8 mouse cellular contexts compared by ENCODE assay signal in genomic region chr5:30912156-30912555, GRCm38 (mm10). TPM values are rescaled to one million over a fixed set of nuclear protein-coding genes. Genes with fewer than 3 reads are reported as not detected.
DNase-seq lines count a peak whose midpoint lies in the region; ATAC-seq and TF ChIP-seq lines count a peak whose summit lies in the region.

No protein-coding gene starts in this region.

- ATAC-seq in lung, embryonic 16.5 days (ENCODE audit: low read depth): no peak
- no peak for ATAC-seq in forebrain, embryonic 12.5 days (ENCODE audit: low FRiP score)
- ATAC-seq in intestine, postnatal 0 days: no peak

- H3K27ac ChIP-seq in lung, embryonic 16.5 days (ENCODE audit: low read length): peak overlapping the region; percentile 98
- peak overlapping the region; percentile 75 for H3K27ac ChIP-seq in forebrain, embryonic 12.5 days
- H3K27ac ChIP-seq in intestine, postnatal 0 days (ENCODE audit: low read depth, low read length): peak overlapping the region; percentile 75
- peak overlapping the region; percentile 79 for H3K27ac ChIP-seq in small intestine, adult 2 months (ENCODE audit: insufficient read depth, low read depth, low read length)

- peaks cover 48% of the 10 kb centered on the region for H3K4me1 ChIP-seq in lung, embryonic 16.5 days (replicated peaks; ENCODE audit: control insufficient read depth, insufficient read depth, low read length)
- H3K4me1 ChIP-seq in lung, adult 2 months (ENCODE audit: control insufficient read depth, insufficient read depth, low read length): peaks cover 39% of the 10 kb centered on the region
- peaks cover 51% of the 10 kb centered on the region for H3K4me1 ChIP-seq in forebrain, embryonic 12.5 days
- H3K4me1 ChIP-seq in intestine, postnatal 0 days (replicated peaks; ENCODE audit: control insufficient read depth, insufficient read depth, low read length): peaks cover 24% of the 10 kb centered on the region; the same call in 1 of the 2 replicates
- peaks cover 32% of the 10 kb centered on the region for H3K4me1 ChIP-seq in small intestine, adult 2 months (ENCODE audit: control insufficient read depth, insufficient read depth, insufficient read length, low read length)

- no peak for TF ChIP-seq POLR2A in lung, adult 2 months (IDR thresholded peaks at IDR 0.05; ENCODE audit: borderline replicate concordance, extremely low read depth, low read depth, low read length)
- no peak for TF ChIP-seq POLR2A in small intestine, adult 2 months (IDR thresholded peaks at IDR 0.05; ENCODE audit: low read depth, low read length)

- no peak overlapping the region for H3K4me3 ChIP-seq in lung, embryonic 16.5 days (ENCODE audit: low read length)
- H3K4me3 ChIP-seq in lung, adult 2 months (replicated peaks; ENCODE audit: extremely low read depth, low read depth, low read length): no peak overlapping the region
- H3K4me3 ChIP-seq in forebrain, embryonic 12.5 days (replicated peaks): no peak overlapping the region
- no peak overlapping the region for H3K4me3 ChIP-seq in intestine, postnatal 0 days (ENCODE audit: low read depth, low read length)
- no peak overlapping the region for H3K4me3 ChIP-seq in small intestine, adult 2 months (ENCODE audit: low read depth, low read length)

- H3K9ac ChIP-seq in lung, embryonic 16.5 days (ENCODE audit: low read length): peak overlapping the region; percentile 44
- 0 out of 2 replicates have a peak overlapping the region, but pooled peaks have one; percentile 17 for H3K9ac ChIP-seq in forebrain, embryonic 12.5 days
- no peak overlapping the region for H3K9ac ChIP-seq in intestine, postnatal 0 days (ENCODE audit: low read depth, low read length)

- peaks cover 3% of the 10 kb centered on the region for H3K36me3 ChIP-seq in lung, embryonic 16.5 days (ENCODE audit: control insufficient read depth, insufficient read depth, low read length)
- no peaks in the 10 kb centered on the region for H3K36me3 ChIP-seq in forebrain, embryonic 12.5 days (replicated peaks)
- no peaks in the 10 kb centered on the region; the same call in 1 of the 2 replicates for H3K36me3 ChIP-seq in intestine, postnatal 0 days (ENCODE audit: control insufficient read depth, insufficient read depth)
- no peaks in the 10 kb centered on the region for H3K36me3 ChIP-seq in small intestine, adult 2 months (ENCODE audit: control insufficient read depth, insufficient read depth, low read length)

- no peak for TF ChIP-seq CTCF in lung, adult 2 months (IDR thresholded peaks at IDR 0.05; ENCODE audit: insufficient read depth, low read length)
- TF ChIP-seq CTCF in intestine, postnatal 0 days (IDR thresholded peaks at IDR 0.05; ENCODE audit: low read depth): no peak
- TF ChIP-seq CTCF in small intestine, adult 2 months (IDR thresholded peaks at IDR 0.05; ENCODE audit: extremely low read depth, insufficient read length, insufficient replicate concordance, low read depth, low read length): no peak

- H3K27me3 ChIP-seq in lung, embryonic 16.5 days (ENCODE audit: control insufficient read depth, insufficient read depth, low read depth, low read length): no peaks in the 10 kb centered on the region
- peaks cover 7% of the 10 kb centered on the region for H3K27me3 ChIP-seq in forebrain, embryonic 12.5 days
- H3K27me3 ChIP-seq in intestine, postnatal 0 days (replicated peaks; ENCODE audit: control insufficient read depth, insufficient read depth, low read length): no peaks in the 10 kb centered on the region
- H3K27me3 ChIP-seq in small intestine, adult 2 months (ENCODE audit: control insufficient read depth, insufficient read depth, low read length): no peaks in the 10 kb centered on the region

- 41% methylated on average over 5 of the region's 5 CpGs for WGBS in lung, embryonic 16.5 days
- WGBS in lung, adult 2 months: 59% methylated on average over 5 of the region's 5 CpGs
- 64% methylated on average over 5 of the region's 5 CpGs for WGBS in forebrain, embryonic 12.5 days
- 60% methylated on average over 5 of the region's 5 CpGs for WGBS in intestine, postnatal 0 days
- WGBS in small intestine, adult 2 months: 83% methylated on average over 5 of the region's 5 CpGs

- no peaks in the 10 kb centered on the region for H3K9me3 ChIP-seq in lung, embryonic 16.5 days (ENCODE audit: control insufficient read depth, low read length)
- no peaks in the 10 kb centered on the region for H3K9me3 ChIP-seq in forebrain, embryonic 12.5 days
- H3K9me3 ChIP-seq in intestine, postnatal 0 days (ENCODE audit: control insufficient read depth): no peaks in the 10 kb centered on the region

- H3K4me2 ChIP-seq in lung, embryonic 16.5 days (ENCODE audit: low read depth, low read length): peak overlapping the region; percentile 84; the same call in 1 of the 2 replicates
- 0 out of 2 replicates have a peak overlapping the region, but pooled peaks have one; percentile 6 for H3K4me2 ChIP-seq in forebrain, embryonic 12.5 days
- no peak overlapping the region for H3K4me2 ChIP-seq in intestine, postnatal 0 days (replicated peaks; ENCODE audit: low read depth)

- no peak for DNase-seq in lung, adult 2 months
- DNase-seq in cerebellum, postnatal 25 days: no peak
- no peak for DNase-seq in right cerebral cortex, postnatal 4 days
- DNase-seq in embryo, embryonic 10.5 days (ENCODE audit: low spot score): no peak

RNA-seq across cellular contexts. Expression of gene Emilin1, which starts 1.0 kb away (rescaled TPM):
- polyA plus RNA-seq in lung, embryonic 16.5 days (2015; fragmentation: Nextera tagmentation; extraction: Ambion mirVana): 212 and 225 TPM in 2 replicates
- polyA plus RNA-seq in lung, adult 2 months (2012; rRNA removed): 89.9 and 107 TPM in 2 replicates
- polyA plus RNA-seq in forebrain, embryonic 12.5 days (2016; fragmentation: Nextera tagmentation; extraction: Ambion mirVana): 39.1 and 52.4 TPM in 2 replicates
- polyA plus RNA-seq in intestine, postnatal 0 days (2015; fragmentation: Nextera tagmentation; extraction: Ambion mirVana): 63.2 and 63.7 TPM in 2 replicates
- polyA plus RNA-seq in small intestine, adult 2 months (2012; rRNA removed): 51.8 and 81.9 TPM in 2 replicates

RNA-seq across cellular contexts. Expression of gene Ost4, which starts 4.6 kb away (rescaled TPM):
- 446 TPM in 2 replicates for polyA plus RNA-seq in lung, embryonic 16.5 days (2015; fragmentation: Nextera tagmentation; extraction: Ambion mirVana)
- polyA plus RNA-seq in lung, adult 2 months (2012; rRNA removed): 218 and 230 TPM in 2 replicates
- 302 and 315 TPM in 2 replicates for polyA plus RNA-seq in forebrain, embryonic 12.5 days (2016; fragmentation: Nextera tagmentation; extraction: Ambion mirVana)
- polyA plus RNA-seq in intestine, postnatal 0 days (2015; fragmentation: Nextera tagmentation; extraction: Ambion mirVana): 458 and 495 TPM in 2 replicates
- 161 and 211 TPM in 2 replicates for polyA plus RNA-seq in small intestine, adult 2 months (2012; rRNA removed)

RNA-seq across cellular contexts. Expression of gene Khk, which starts 9.1 kb away (rescaled TPM):
- polyA plus RNA-seq in lung, embryonic 16.5 days (2015; fragmentation: Nextera tagmentation; extraction: Ambion mirVana): 13.2 and 15.0 TPM in 2 replicates
- polyA plus RNA-seq in lung, adult 2 months (2012; rRNA removed): 39.0 and 46.6 TPM in 2 replicates
- polyA plus RNA-seq in forebrain, embryonic 12.5 days (2016; fragmentation: Nextera tagmentation; extraction: Ambion mirVana): 4.7 and 7.7 TPM in 2 replicates
- polyA plus RNA-seq in intestine, postnatal 0 days (2015; fragmentation: Nextera tagmentation; extraction: Ambion mirVana): 89.6 and 97.9 TPM in 2 replicates
- polyA plus RNA-seq in small intestine, adult 2 months (2012; rRNA removed): 285 and 579 TPM in 2 replicates

RNA-seq across cellular contexts. Expression of gene Agbl5, which starts 23.7 kb away (rescaled TPM):
- polyA plus RNA-seq in lung, embryonic 16.5 days (2015; fragmentation: Nextera tagmentation; extraction: Ambion mirVana): 20.9 and 21.2 TPM in 2 replicates
- 19.2 and 20.8 TPM in 2 replicates for polyA plus RNA-seq in lung, adult 2 months (2012; rRNA removed)
- 28.8 TPM in 2 replicates for polyA plus RNA-seq in forebrain, embryonic 12.5 days (2016; fragmentation: Nextera tagmentation; extraction: Ambion mirVana)
- polyA plus RNA-seq in intestine, postnatal 0 days (2015; fragmentation: Nextera tagmentation; extraction: Ambion mirVana): 5.5 and 6.5 TPM in 2 replicates
- 4.1 and 10.2 TPM in 2 replicates for polyA plus RNA-seq in small intestine, adult 2 months (2012; rRNA removed)

RNA-seq across cellular contexts. Expression of gene Cgref1, which starts 33.2 kb away (rescaled TPM):
- polyA plus RNA-seq in lung, embryonic 16.5 days (2015; fragmentation: Nextera tagmentation; extraction: Ambion mirVana): 2.1 and 3.3 TPM in 2 replicates
- polyA plus RNA-seq in lung, adult 2 months (2012; rRNA removed): 2.7 and 5.7 TPM in 2 replicates
- 6.4 and 7.3 TPM in 2 replicates for polyA plus RNA-seq in forebrain, embryonic 12.5 days (2016; fragmentation: Nextera tagmentation; extraction: Ambion mirVana)
- polyA plus RNA-seq in intestine, postnatal 0 days (2015; fragmentation: Nextera tagmentation; extraction: Ambion mirVana): 535 and 618 TPM in 2 replicates
- 219 and 481 TPM in 2 replicates for polyA plus RNA-seq in small intestine, adult 2 months (2012; rRNA removed)
